ENCODE assay signal across 8 mouse cellular contexts in the genomic region with DNA sequence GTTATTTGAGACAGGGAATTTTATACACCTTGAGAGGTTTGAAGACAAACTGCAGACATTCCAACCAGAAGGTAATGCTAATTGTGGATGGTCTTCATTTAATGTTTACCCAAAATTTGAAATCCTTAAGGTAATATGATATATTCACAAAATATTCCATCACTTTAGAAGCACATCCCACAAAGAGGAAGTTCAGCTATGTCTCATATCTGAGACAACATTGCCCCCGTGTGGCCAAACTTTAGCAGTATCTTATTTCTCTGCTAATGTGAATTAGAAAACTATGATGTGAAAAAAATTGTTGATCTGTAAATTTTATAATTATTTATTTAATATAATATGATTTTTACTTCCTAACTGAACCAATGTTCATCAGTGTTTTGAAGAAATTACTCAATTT.
DNase-seq lines count a peak whose midpoint lies in the region; ATAC-seq and TF ChIP-seq lines count a peak whose summit lies in the region.

No protein-coding gene starts in this region.

- no peaks in the 10 kb centered on the region for H3K4me1 ChIP-seq in hindbrain, postnatal 0 days (ENCODE audit: insufficient read depth, low read length)

- no peaks in the 10 kb centered on the region for H3K36me3 ChIP-seq in hindbrain, postnatal 0 days (ENCODE audit: insufficient read depth, low read length)

- DNase-seq in gastrocnemius, postnatal 10 days = peak; percentile 42
- no peak for DNase-seq in gastrocnemius, postnatal 14 days
- DNase-seq in testis, postnatal 10 days (ENCODE audit: low spot score) = peak; percentile 72
- no peak for DNase-seq in testis, postnatal 14 days (ENCODE audit: low spot score)
- DNase-seq in hindbrain, postnatal 0 days (ENCODE audit: low spot score) = peak; percentile 85
- DNase-seq in yolk sac, embryonic 10.5 days (ENCODE audit: low spot score) = no peak

- no peak overlapping the region for H3K27ac ChIP-seq in hindbrain, postnatal 0 days

- no peaks in the 10 kb centered on the region for H3K9me3 ChIP-seq in hindbrain, postnatal 0 days (ENCODE audit: low read length)

- no peak overlapping the region for H3K4me3 ChIP-seq in hindbrain, postnatal 0 days (ENCODE audit: low read length)

- H3K9ac ChIP-seq in hindbrain, postnatal 0 days (replicated peaks; ENCODE audit: low read length) = no peak overlapping the region

- peak; percentile 82 for ATAC-seq in common myeloid progenitor, adult 5-6 weeks (replicated peaks; ENCODE audit: low read depth, poor library complexity, severe bottlenecking)
- no peak for ATAC-seq in hindbrain, postnatal 0 days
- ATAC-seq in megakaryocyte progenitor cell, adult 5-6 weeks (replicated peaks; ENCODE audit: poor library complexity) = peak; percentile 95

- TF ChIP-seq CTCF in hindbrain, postnatal 0 days (IDR thresholded peaks at IDR 0.05; ENCODE audit: low read depth) = peak; percentile 65

- WGBS in hindbrain, postnatal 0 days = 0% methylated on average over 1 of the region's 1 CpGs

- H3K4me2 ChIP-seq in hindbrain, postnatal 0 days (ENCODE audit: low read depth, low read length) = no peak overlapping the region

- intact Hi-C loops in gastrocnemius, postnatal 14 days (cut with DNase I; ENCODE audit: low total_unique reads) = no loop called here

- no peaks in the 10 kb centered on the region for H3K27me3 ChIP-seq in hindbrain, postnatal 0 days (ENCODE audit: insufficient read depth, low read length)

Comparison
In these comparisons a context has a peak if more than half of its experiments do, and no peak if none do; other contexts are left out.
1. DNase-seq: peak in gastrocnemius, postnatal 10 days (single experiment), testis, postnatal 10 days (single experiment) and hindbrain, postnatal 0 days (single experiment); none in gastrocnemius, postnatal 14 days (single experiment), testis, postnatal 14 days (single experiment) and yolk sac, embryonic 10.5 days (single experiment).